Mouse (Mus musculus): ENCODE measurements around the gene Fxyd3. TPM values are rescaled to one million over a fixed set of nuclear protein-coding genes. Genes with fewer than 3 reads are reported as not detected.

The Fxyd3 gene
- polyA plus RNA-seq, 1 experiment = 1.3 TPM

DNA sequence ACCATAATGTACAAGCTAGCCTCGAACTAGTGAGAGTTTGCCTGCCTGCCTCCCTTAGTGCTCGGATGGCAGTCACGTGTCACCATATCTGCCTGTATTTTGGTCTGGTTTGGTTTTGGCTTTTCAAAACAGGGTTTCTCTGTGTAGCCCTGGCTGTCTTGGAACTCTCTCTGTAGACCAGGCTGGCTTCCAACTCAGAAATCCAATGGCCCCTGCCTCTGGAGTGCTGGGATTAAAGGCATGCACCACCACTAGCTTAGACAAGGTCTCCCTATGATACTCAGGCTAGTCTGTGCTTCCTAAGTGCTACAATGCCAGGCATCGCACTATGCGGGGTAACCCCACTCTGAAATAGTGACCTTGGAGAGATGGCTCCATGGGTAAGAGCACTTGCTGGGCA lies 33.3 kb upstream of the Fxyd3 start:
- H3K4me3 ChIP-seq (replicated peaks; ENCODE audit: insufficient read depth, low read depth, low read length) = no peak overlapping the region
- WGBS = 76% methylated on average over 5 of the region's 5 CpGs

DNA sequence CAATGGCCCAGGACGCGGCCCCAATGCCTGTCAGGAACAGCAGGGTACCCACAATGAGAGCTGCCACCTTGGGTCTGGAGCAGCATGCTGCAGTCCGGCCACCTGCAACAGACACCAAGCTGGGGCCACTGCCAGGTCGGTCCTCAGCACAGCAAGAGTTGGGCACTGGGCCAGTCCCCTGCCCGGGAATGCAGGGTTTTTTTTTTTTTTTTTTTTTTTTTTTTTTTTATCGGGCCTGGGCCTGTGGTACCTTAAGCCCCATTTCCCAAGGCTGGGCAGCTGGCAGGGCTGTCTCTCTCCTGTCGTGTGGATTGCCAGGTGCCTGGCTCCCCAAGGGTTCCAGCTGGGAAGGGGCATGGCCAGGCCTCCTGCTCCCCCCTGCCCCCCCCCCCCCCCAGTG lies 32.6 kb upstream of the Fxyd3 start:
- H3K27ac ChIP-seq (ENCODE audit: insufficient read depth, low read length) = no peak overlapping the region
- no peaks in the 10 kb centered on the region for H3K27me3 ChIP-seq (ENCODE audit: control insufficient read depth, insufficient read depth, low read length)
- H3K4me1 ChIP-seq (ENCODE audit: control insufficient read depth, insufficient read depth, low read length) = peaks cover 14% of the 10 kb centered on the region
- no peak for TF ChIP-seq POLR2A (IDR thresholded peaks at IDR 0.05; ENCODE audit: borderline replicate concordance, insufficient read depth, low read length)
- no peak for TF ChIP-seq CTCF (IDR thresholded peaks at IDR 0.05; ENCODE audit: borderline replicate concordance, insufficient read depth, low read depth, low read length)
- WGBS = 5% methylated on average over 7 of the region's 7 CpGs
- H3K4me3 ChIP-seq (replicated peaks; ENCODE audit: insufficient read depth, low read depth, low read length) = no peak overlapping the region
- peak; percentile 78 for DNase-seq

More for the DNA sequence above, 33.3 kb upstream of the Fxyd3 start:
- Histone ChIP-seq H3K27ac (ENCODE audit: insufficient read depth, low read length) (no peak overlapping the region), H3K4me1 (ENCODE audit: control insufficient read depth, insufficient read depth, low read length) (peaks cover 14% of the 10 kb centered on the region), H3K27me3 (ENCODE audit: control insufficient read depth, insufficient read depth, low read length) (no peaks in the 10 kb centered on the region)
- DNase-seq = no peak
- TF ChIP-seq POLR2A (IDR thresholded peaks at IDR 0.05; ENCODE audit: borderline replicate concordance, insufficient read depth, low read length) = no peak
- no peak for TF ChIP-seq CTCF (IDR thresholded peaks at IDR 0.05; ENCODE audit: borderline replicate concordance, insufficient read depth, low read depth, low read length)

DNA sequence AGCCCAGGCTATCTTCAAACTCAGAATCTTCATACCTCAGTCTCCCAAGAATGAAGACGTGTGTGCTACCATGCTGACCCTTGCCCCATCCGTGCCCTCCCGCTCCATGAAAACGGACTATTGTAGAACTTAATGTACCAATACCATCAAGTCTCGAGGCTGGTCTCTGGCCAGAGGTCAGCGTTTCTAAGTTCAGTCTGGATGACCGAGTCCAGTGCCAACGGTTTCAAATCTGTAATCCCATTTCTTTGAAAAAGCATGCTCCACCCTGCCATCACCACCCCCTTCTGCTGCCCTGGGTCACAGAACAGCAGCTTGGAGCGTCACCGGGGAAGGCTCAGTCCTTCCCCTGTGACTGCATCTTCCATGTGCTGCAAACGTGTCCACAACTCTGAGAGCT lies 31.3 kb upstream of the Fxyd3 start:
- no peak for DNase-seq
- Histone ChIP-seq H3K4me3 (replicated peaks; ENCODE audit: insufficient read depth, low read depth, low read length) (no peak overlapping the region), H3K4me1 (ENCODE audit: control insufficient read depth, insufficient read depth, low read length) (peaks cover 14% of the 10 kb centered on the region), H3K27ac (ENCODE audit: insufficient read depth, low read length) (no peak overlapping the region), H3K27me3 (ENCODE audit: control insufficient read depth, insufficient read depth, low read length) (no peaks in the 10 kb centered on the region)
- TF ChIP-seq CTCF (IDR thresholded peaks at IDR 0.05; ENCODE audit: borderline replicate concordance, insufficient read depth, low read depth, low read length) (no peak), POLR2A (IDR thresholded peaks at IDR 0.05; ENCODE audit: borderline replicate concordance, insufficient read depth, low read length) (no peak)
- WGBS = 86% methylated on average over 11 of the region's 11 CpGs

DNA sequence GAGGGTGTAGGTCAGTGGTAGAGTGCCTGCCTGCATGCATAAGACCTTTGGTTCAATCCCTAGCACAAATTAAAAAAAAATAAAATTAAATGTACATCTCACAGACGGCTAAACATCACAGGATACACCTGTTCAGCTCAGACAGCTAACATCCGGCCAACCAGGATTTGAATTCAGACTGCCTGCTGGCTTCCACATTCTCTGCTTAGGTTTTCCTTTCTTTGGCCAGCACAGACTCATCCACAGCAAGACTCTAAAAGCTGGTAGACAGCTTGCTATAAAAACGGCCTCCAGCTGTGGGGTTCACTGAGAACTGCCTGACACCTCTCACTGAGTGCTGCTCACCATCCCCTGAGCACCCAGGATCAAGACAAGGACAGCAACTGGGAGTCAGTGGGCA lies 29.7 kb upstream of the Fxyd3 start:
- 52% methylated on average over 3 of the region's 3 CpGs for WGBS
- no peaks in the 10 kb centered on the region for H3K27me3 ChIP-seq (ENCODE audit: control insufficient read depth, insufficient read depth, low read length)
- H3K27ac ChIP-seq (ENCODE audit: insufficient read depth, low read length) = no peak overlapping the region
- H3K4me3 ChIP-seq (replicated peaks; ENCODE audit: insufficient read depth, low read depth, low read length) = no peak overlapping the region
- TF ChIP-seq CTCF (IDR thresholded peaks at IDR 0.05; ENCODE audit: borderline replicate concordance, insufficient read depth, low read depth, low read length) = no peak
- TF ChIP-seq POLR2A (IDR thresholded peaks at IDR 0.05; ENCODE audit: borderline replicate concordance, insufficient read depth, low read length) = no peak
- DNase-seq = no peak
- H3K4me1 ChIP-seq (ENCODE audit: control insufficient read depth, insufficient read depth, low read length) = peaks cover 14% of the 10 kb centered on the region

DNA sequence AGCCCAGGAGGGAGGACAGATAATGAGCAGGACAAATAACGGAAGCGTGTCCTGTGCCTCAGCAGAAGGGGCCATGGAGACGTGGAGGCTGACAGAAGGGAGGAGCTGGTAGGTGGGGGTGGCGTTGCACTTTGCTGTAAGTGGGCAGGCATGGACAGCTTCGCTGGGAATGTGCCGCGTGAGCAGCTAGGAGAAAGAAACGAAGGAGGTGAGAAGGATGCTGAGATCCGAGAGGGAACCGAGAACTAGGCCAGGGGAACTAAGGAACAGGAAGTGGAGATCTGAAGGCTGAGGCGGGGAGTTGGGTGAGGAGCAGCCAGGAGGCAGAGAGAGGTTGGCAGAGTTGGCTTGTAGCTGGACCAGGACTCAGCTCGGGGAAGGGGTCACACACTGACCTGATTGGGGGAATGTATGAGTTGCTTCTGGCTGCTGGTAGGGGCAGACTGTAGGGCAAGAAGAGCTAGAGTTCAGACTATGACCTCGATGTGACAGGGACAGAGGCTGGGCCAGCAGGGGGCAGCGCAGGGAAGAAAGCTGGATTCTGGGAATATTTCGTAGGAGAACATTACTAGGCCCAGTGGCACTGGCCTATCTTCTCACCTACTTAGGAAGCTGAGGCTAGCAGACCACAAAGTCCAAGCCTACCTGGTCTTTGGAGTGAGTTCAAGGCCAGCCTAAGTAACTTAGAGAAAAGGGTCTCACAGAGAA lies 28.7 kb upstream of the Fxyd3 start:
- DNase-seq = peak; percentile 58 to 68
- WGBS = 51% methylated on average over 15 of the region's 15 CpGs
- TF ChIP-seq CTCF (IDR thresholded peaks at IDR 0.05; ENCODE audit: borderline replicate concordance, insufficient read depth, low read depth, low read length) (peak; percentile 69), POLR2A (IDR thresholded peaks at IDR 0.05; ENCODE audit: borderline replicate concordance, insufficient read depth, low read length) (no peak)
- H3K27ac ChIP-seq (ENCODE audit: insufficient read depth, low read length) = no peak overlapping the region
- no peaks in the 10 kb centered on the region for H3K27me3 ChIP-seq (ENCODE audit: control insufficient read depth, insufficient read depth, low read length)
- H3K4me1 ChIP-seq (ENCODE audit: control insufficient read depth, insufficient read depth, low read length) = peaks cover 14% of the 10 kb centered on the region
- no peak overlapping the region for H3K4me3 ChIP-seq (replicated peaks; ENCODE audit: insufficient read depth, low read depth, low read length)

DNA sequence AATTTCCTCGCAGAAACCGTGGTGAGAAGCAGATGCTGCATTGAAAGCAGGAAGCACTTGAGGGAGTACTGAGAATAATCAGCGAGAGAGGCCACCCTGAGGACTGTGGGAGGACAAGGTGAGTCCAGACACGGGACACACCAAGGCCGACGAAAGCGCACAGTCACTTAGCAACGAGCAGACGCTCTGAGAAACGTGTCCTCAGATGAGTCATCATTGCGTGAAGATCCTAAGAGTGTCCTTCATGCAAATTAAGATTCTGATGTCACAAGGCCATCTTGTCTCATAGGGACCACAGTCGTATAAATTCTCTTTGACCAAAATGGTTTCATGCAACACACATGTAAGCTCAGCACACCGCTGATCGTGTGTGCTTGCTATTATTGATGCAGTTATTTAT lies 24.3 kb upstream of the Fxyd3 start:
- Histone ChIP-seq H3K27ac (ENCODE audit: insufficient read depth, low read length) (no peak overlapping the region), H3K4me1 (ENCODE audit: control insufficient read depth, insufficient read depth, low read length) (no peaks in the 10 kb centered on the region), H3K27me3 (ENCODE audit: control insufficient read depth, insufficient read depth, low read length) (no peaks in the 10 kb centered on the region), H3K4me3 (replicated peaks; ENCODE audit: insufficient read depth, low read depth, low read length) (no peak overlapping the region)
- TF ChIP-seq POLR2A (IDR thresholded peaks at IDR 0.05; ENCODE audit: borderline replicate concordance, insufficient read depth, low read length) (no peak), CTCF (IDR thresholded peaks at IDR 0.05; ENCODE audit: borderline replicate concordance, insufficient read depth, low read depth, low read length) (no peak)
- no peak for DNase-seq
- WGBS = 76% methylated on average over 14 of the region's 14 CpGs

DNA sequence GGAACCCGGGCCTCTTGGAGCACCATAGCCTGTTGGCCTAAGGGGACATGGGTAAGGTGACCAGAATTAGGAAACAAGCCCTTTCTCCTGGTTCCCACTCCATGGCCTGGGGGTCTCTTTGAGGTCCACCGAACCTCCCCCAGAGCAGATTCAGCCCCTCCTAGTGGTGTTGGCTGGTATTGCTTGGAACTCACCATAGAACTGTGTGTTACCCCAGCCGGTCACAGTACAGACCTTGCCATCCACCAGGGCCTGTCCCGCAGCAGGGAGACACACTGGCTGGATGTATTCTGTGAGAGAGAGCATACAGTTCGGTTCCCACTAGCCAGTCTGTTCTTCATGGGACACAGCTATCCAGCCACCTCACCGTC lies 23.1 kb upstream of the Fxyd3 start:
- WGBS = 84% methylated on average over 6 of the region's 6 CpGs
- Histone ChIP-seq H3K4me1 (ENCODE audit: control insufficient read depth, insufficient read depth, low read length) (no peaks in the 10 kb centered on the region), H3K27me3 (ENCODE audit: control insufficient read depth, insufficient read depth, low read length) (no peaks in the 10 kb centered on the region), H3K4me3 (replicated peaks; ENCODE audit: insufficient read depth, low read depth, low read length) (no peak overlapping the region), H3K27ac (ENCODE audit: insufficient read depth, low read length) (no peak overlapping the region)
- TF ChIP-seq POLR2A (IDR thresholded peaks at IDR 0.05; ENCODE audit: borderline replicate concordance, insufficient read depth, low read length) (no peak), CTCF (IDR thresholded peaks at IDR 0.05; ENCODE audit: borderline replicate concordance, insufficient read depth, low read depth, low read length) (no peak)
- no peak for DNase-seq

Data from cerebellum, adult 2 months (tissue).